In the genomic region with DNA sequence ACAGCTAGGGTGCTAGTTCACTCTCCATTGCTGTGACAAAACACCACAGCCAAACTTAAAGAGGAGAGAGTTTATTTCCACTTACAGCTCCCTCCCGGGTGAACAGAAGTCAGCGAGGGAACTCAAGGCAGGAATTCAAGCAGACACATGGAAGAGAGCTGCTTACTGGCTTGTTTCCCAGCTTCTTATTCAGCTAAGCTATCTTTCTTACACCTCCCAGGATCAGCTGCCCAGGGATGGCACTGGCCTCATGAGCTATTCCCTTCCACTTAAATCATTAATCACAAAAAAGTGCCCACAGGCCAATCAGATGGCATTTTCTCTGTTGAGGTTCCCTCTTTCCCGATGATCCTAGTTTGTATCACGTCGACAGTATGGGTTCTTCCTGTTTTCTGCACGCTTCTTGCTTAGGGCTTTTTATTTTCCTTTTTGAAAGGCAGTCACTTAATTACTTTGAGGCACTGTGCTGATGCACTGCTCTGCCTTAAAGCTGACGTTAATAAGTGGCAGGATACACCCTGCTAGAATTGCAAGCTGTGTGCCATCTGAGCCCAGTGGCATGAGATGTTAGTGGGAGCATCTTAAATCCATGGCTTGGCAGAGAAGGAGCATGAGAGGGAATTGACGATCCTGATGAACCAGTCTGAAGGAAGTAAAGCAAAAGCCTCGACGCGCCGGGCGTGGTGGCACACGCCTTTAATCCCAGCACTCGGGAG, we compare ENCODE assay signal across 20 mouse cellular contexts. TPM values are rescaled to one million over a fixed set of nuclear protein-coding genes. Genes with fewer than 3 reads are reported as not detected.
DNase-seq lines count a peak whose midpoint lies in the region; ATAC-seq and TF ChIP-seq lines count a peak whose summit lies in the region.
"Had no signal": no experiment of that assay in that cellular context is flagged by ENCODE, and none has a peak within 500 bp of the region (broad histone marks: within the 10 kb centered on the region; RNA-seq: fewer than 3 reads in every experiment).

No protein-coding gene starts in this region.

- H3K9ac ChIP-seq in forebrain, embryonic 15.5 days (replicated peaks), result no peak overlapping the region
- no peak overlapping the region for H3K9ac ChIP-seq in forebrain, embryonic 11.5 days (ENCODE audit: low read length)
- H3K9ac ChIP-seq in heart, postnatal 0 days (replicated peaks; ENCODE audit: low read depth, low read length), result no peak overlapping the region
- H3K9ac ChIP-seq in neural tube, embryonic 13.5 days, result no peak overlapping the region
- H3K9ac ChIP-seq: embryonic facial prominence, embryonic 13.5 days; kidney, embryonic 15.5 days; liver, embryonic 12.5 days; lung, embryonic 15.5 days; midbrain, embryonic 12.5 days; stomach, embryonic 15.5 days had no signal

- H3K27ac ChIP-seq in forebrain, embryonic 15.5 days (replicated peaks), result peak overlapping the region; percentile 68
- no peak overlapping the region for H3K27ac ChIP-seq in forebrain, embryonic 11.5 days (ENCODE audit: low read depth, low read length)
- peak overlapping the region; percentile 18; the same call in 1 of the 2 replicates for H3K27ac ChIP-seq in heart, postnatal 0 days (ENCODE audit: low read depth)
- 0 out of 2 replicates have a peak overlapping the region, but pooled peaks have one; percentile 19 for H3K27ac ChIP-seq in neural tube, embryonic 13.5 days (replicated peaks)
- H3K27ac ChIP-seq: embryonic facial prominence, embryonic 13.5 days; kidney, embryonic 15.5 days; left cerebral cortex, adult 2 months; liver, embryonic 12.5 days; lung, embryonic 15.5 days; midbrain, embryonic 12.5 days; stomach, embryonic 15.5 days had no signal

- no peak overlapping the region for H3K4me3 ChIP-seq in forebrain, embryonic 15.5 days
- no peak overlapping the region for H3K4me3 ChIP-seq in forebrain, embryonic 11.5 days (ENCODE audit: low read depth, low read length)
- no peak overlapping the region for H3K4me3 ChIP-seq in heart, postnatal 0 days (ENCODE audit: low read depth, low read length)
- H3K4me3 ChIP-seq in neural tube, embryonic 13.5 days, result no peak overlapping the region
- H3K4me3 ChIP-seq: embryonic facial prominence, embryonic 13.5 days; kidney, embryonic 15.5 days; left cerebral cortex, adult 2 months; liver, embryonic 12.5 days; lung, embryonic 15.5 days; midbrain, embryonic 12.5 days; stomach, embryonic 15.5 days had no signal

- WGBS in forebrain, embryonic 15.5 days, result 69% methylated on average over 15 of the region's 15 CpGs
- 87% methylated on average over 15 of the region's 15 CpGs for WGBS in forebrain, embryonic 11.5 days
- WGBS in heart, postnatal 0 days, result 72% methylated on average over 15 of the region's 15 CpGs
- 74% methylated on average over 15 of the region's 15 CpGs for WGBS in neural tube, embryonic 13.5 days

- ATAC-seq in forebrain, embryonic 15.5 days (replicated peaks), result peak; percentile 51; the same call in 1 of the 2 replicates
- ATAC-seq in forebrain, embryonic 11.5 days (replicated peaks; ENCODE audit: low FRiP score), result no peak
- ATAC-seq in heart, postnatal 0 days (ENCODE audit: insufficient read depth, low read depth), result no peak
- ATAC-seq in neural tube, embryonic 13.5 days (ENCODE audit: low read depth), result no peak
- no peak for ATAC-seq in granulocyte monocyte progenitor cell, adult 5-6 weeks (replicated peaks; ENCODE audit: poor library complexity, severe bottlenecking)
- ATAC-seq: inflammation-experienced regulatory T-cells, adult 6 months; liver, embryonic 12.5 days had no signal

- no peaks in the 10 kb centered on the region for H3K9me3 ChIP-seq in forebrain, embryonic 15.5 days
- H3K9me3 ChIP-seq in forebrain, embryonic 11.5 days (ENCODE audit: control insufficient read depth, low read length), result no peaks in the 10 kb centered on the region
- no peaks in the 10 kb centered on the region for H3K9me3 ChIP-seq in heart, postnatal 0 days (replicated peaks; ENCODE audit: control insufficient read depth, low read length)
- no peaks in the 10 kb centered on the region for H3K9me3 ChIP-seq in neural tube, embryonic 13.5 days
- H3K9me3 ChIP-seq: embryonic facial prominence, embryonic 13.5 days; kidney, embryonic 15.5 days; liver, embryonic 12.5 days; lung, embryonic 15.5 days; midbrain, embryonic 12.5 days; stomach, embryonic 15.5 days had no signal

- no peaks in the 10 kb centered on the region for H3K36me3 ChIP-seq in forebrain, embryonic 15.5 days
- no peaks in the 10 kb centered on the region for H3K36me3 ChIP-seq in forebrain, embryonic 11.5 days (ENCODE audit: control insufficient read depth, insufficient read depth, low read length)
- H3K36me3 ChIP-seq in heart, postnatal 0 days (replicated peaks; ENCODE audit: control insufficient read depth, insufficient read depth, low read length), result no peaks in the 10 kb centered on the region
- H3K36me3 ChIP-seq in neural tube, embryonic 13.5 days, result no peaks in the 10 kb centered on the region
- H3K36me3 ChIP-seq: embryonic facial prominence, embryonic 13.5 days; kidney, embryonic 15.5 days; liver, embryonic 12.5 days; midbrain, embryonic 12.5 days; stomach, embryonic 15.5 days had no signal

- no peak for TF ChIP-seq EP300 in heart, postnatal 0 days (IDR thresholded peaks at IDR 0.05; ENCODE audit: low read depth)

- no peak for DNase-seq in forebrain, embryonic 11.5 days (ENCODE audit: low spot score)
- DNase-seq in heart, postnatal 0 days (ENCODE audit: low spot score), result no peak
- no peak for DNase-seq in heart, adult 11 months
- DNase-seq in neural tube, embryonic 10.5 days (ENCODE audit: extremely low spot score, low spot score), result no peak
- no peak for DNase-seq in kidney, adult 9 months
- DNase-seq: adrenal gland, postnatal 10 days; cerebellum, adult 8-10 months; thymus, adult 2 months had no signal

- H3K4me2 ChIP-seq in forebrain, embryonic 15.5 days (replicated peaks), result no peak overlapping the region
- H3K4me2 ChIP-seq in forebrain, embryonic 11.5 days (ENCODE audit: low read depth, low read length, severe bottlenecking), result no peak overlapping the region
- no peak overlapping the region for H3K4me2 ChIP-seq in heart, postnatal 0 days (ENCODE audit: low read depth, low read length)
- H3K4me2 ChIP-seq in neural tube, embryonic 13.5 days, result no peak overlapping the region
- H3K4me2 ChIP-seq: embryonic facial prominence, embryonic 13.5 days; heart, embryonic 11.5 days; kidney, embryonic 15.5 days; liver, embryonic 12.5 days; lung, embryonic 15.5 days; midbrain, embryonic 12.5 days; stomach, embryonic 15.5 days had no signal

- H3K27me3 ChIP-seq in forebrain, embryonic 15.5 days, result no peaks in the 10 kb centered on the region
- no peaks in the 10 kb centered on the region for H3K27me3 ChIP-seq in forebrain, embryonic 11.5 days (ENCODE audit: control insufficient read depth, insufficient read depth, low read length)
- H3K27me3 ChIP-seq in heart, postnatal 0 days (ENCODE audit: control insufficient read depth, insufficient read depth, low read length), result no peaks in the 10 kb centered on the region
- H3K27me3 ChIP-seq in neural tube, embryonic 13.5 days, result no peaks in the 10 kb centered on the region
- H3K27me3 ChIP-seq: embryonic facial prominence, embryonic 13.5 days; kidney, embryonic 15.5 days; liver, embryonic 12.5 days; lung, embryonic 15.5 days; midbrain, embryonic 12.5 days; stomach, embryonic 15.5 days had no signal

- no peak for TF ChIP-seq CTCF in heart, postnatal 0 days (IDR thresholded peaks at IDR 0.05; ENCODE audit: low read depth)

- H3K4me1 ChIP-seq in forebrain, embryonic 15.5 days, result peaks cover 18% of the 10 kb centered on the region
- 0 out of 2 replicates have a peak, but pooled peaks cover 2% of the 10 kb centered on the region for H3K4me1 ChIP-seq in forebrain, embryonic 11.5 days (replicated peaks; ENCODE audit: control insufficient read depth, insufficient read depth, low read length)
- H3K4me1 ChIP-seq in heart, postnatal 0 days (ENCODE audit: control insufficient read depth, insufficient read depth), result peaks cover 26% of the 10 kb centered on the region
- H3K4me1 ChIP-seq in neural tube, embryonic 13.5 days (replicated peaks), result 0 out of 2 replicates have a peak, but pooled peaks cover 5% of the 10 kb centered on the region
- H3K4me1 ChIP-seq: kidney, embryonic 15.5 days; liver, embryonic 12.5 days; midbrain, embryonic 12.5 days; stomach, embryonic 15.5 days had no signal

RNA-seq across cellular contexts. Expression of a gene that starts 44.4 kb away (rescaled TPM):
- polyA plus RNA-seq in forebrain, embryonic 15.5 days (2015; fragmentation: Nextera tagmentation; extraction: Ambion mirVana), result 17.7 and 19.6 TPM in 2 replicates
- 17.2 and 20.6 TPM in 2 replicates for polyA plus RNA-seq in forebrain, embryonic 11.5 days (2014; fragmentation: Nextera tagmentation; extraction: Ambion mirVana)
- total RNA-seq in heart, postnatal 0 days (2014; rRNA removed; ENCODE audit: low replicate concordance), result 14.8 and 17.7 TPM in 2 replicates
- 19.9 and 21.0 TPM in 2 replicates for polyA plus RNA-seq in heart, postnatal 0 days (2015; fragmentation: Nextera tagmentation; extraction: Ambion mirVana)
- polyA plus RNA-seq in neural tube, embryonic 13.5 days (2015; fragmentation: Nextera tagmentation; extraction: Ambion mirVana), result 24.0 and 33.0 TPM in 2 replicates
- 5.1 TPM in 1 of 2 replicates, not detected in the other for total RNA-seq in granulocyte monocyte progenitor cell, adult 5-6 weeks (2014; fragmentation: Nextera tagmentation)
- not detected in 2 replicates for total RNA-seq in granulocyte monocyte progenitor cell, adult 5-6 weeks (2017)
